Mouse (Mus musculus) lung, postnatal 10 days (tissue): ENCODE results near the gene Scarb1.
"Not testable (repeated sequence)": the region's sequence is repeated elsewhere in the genome, so short reads cannot be mapped to it uniquely, and the experiment has no call there.

Experiments
- DNase-seq: peaks from one replicate; pipeline ENCODE4 v3.0.0; 2021

Scarb1 gene

GRCm38 (mm10) chr5:125340547-125341262 is at the start of gene Scarb1:
Scarb1 (minus strand) TSS chr5:125341094.
- DNase-seq = peak; percentile 91

- DNase-seq = peak; percentile 95
These were observed 48.9 kb upstream of the Scarb1 start, which contains the start of gene Ubc for GRCm38 (mm10) chr5:125389579-125390441. Ubc (minus strand) TSS chr5:125390202.

- peak; percentile 95 for DNase-seq
These were observed 48.3 kb upstream of the Scarb1 start, which contains the start of gene Gm10382 for GRCm38 (mm10) chr5:125389131-125389578. Gm10382 (plus strand) TSS chr5:125389322.

- no peak for DNase-seq
These were observed 47.6 kb upstream of the Scarb1 start for GRCm38 (mm10) chr5:125388358-125389092.

GRCm38 (mm10) chr5:125387295-125387694 is 46.4 kb upstream of the Scarb1 start:
- DNase-seq = not testable (repeated sequence)

GRCm38 (mm10) chr5:125385215-125385940 is 44.5 kb upstream of the Scarb1 start:
- DNase-seq = no peak

GRCm38 (mm10) chr5:125384512-125385214 is 43.8 kb upstream of the Scarb1 start:
- no peak for DNase-seq

- DNase-seq = no peak
These were observed 42.9 kb upstream of the Scarb1 start for GRCm38 (mm10) chr5:125383637-125384420.

- DNase-seq = peak; percentile 77
These were observed 42.0 kb upstream of the Scarb1 start for GRCm38 (mm10) chr5:125382673-125383558.

GRCm38 (mm10) chr5:125381954-125382672 is 41.2 kb upstream of the Scarb1 start:
- no peak for DNase-seq

GRCm38 (mm10) chr5:125378919-125379318 is 38.0 kb upstream of the Scarb1 start:
- DNase-seq = no peak

- no peak for DNase-seq
These were observed 36.3 kb upstream of the Scarb1 start for GRCm38 (mm10) chr5:125377214-125377613.

GRCm38 (mm10) chr5:125375871-125376270 is 35.0 kb upstream of the Scarb1 start:
- no peak for DNase-seq

- no peak for DNase-seq
These were observed 31.1 kb upstream of the Scarb1 start for GRCm38 (mm10) chr5:125372027-125372426.

- DNase-seq = no peak
These were observed 30.2 kb upstream of the Scarb1 start for GRCm38 (mm10) chr5:125370950-125371693.

- peak; percentile 80 for DNase-seq
These were observed 27.7 kb upstream of the Scarb1 start for GRCm38 (mm10) chr5:125368568-125368967.

- DNase-seq = no peak
These were observed 27.3 kb upstream of the Scarb1 start for GRCm38 (mm10) chr5:125368156-125368555.

- no peak for DNase-seq
These were observed 24.0 kb upstream of the Scarb1 start for GRCm38 (mm10) chr5:125364851-125365429.
